Mouse (Mus musculus) T-helper 1 cell (primary cell): ENCODE results near the gene Jun.

Source experiments
- in situ Hi-C: fragments of 300-600 bp; cut with MboI, MseI; formaldehyde crosslinking; loops from one replicate; pipeline ENCODE4 v1.15.1; 2025; ENCODE audit warnings: high pct_unique_total_duplicates

The Jun gene

DNA sequence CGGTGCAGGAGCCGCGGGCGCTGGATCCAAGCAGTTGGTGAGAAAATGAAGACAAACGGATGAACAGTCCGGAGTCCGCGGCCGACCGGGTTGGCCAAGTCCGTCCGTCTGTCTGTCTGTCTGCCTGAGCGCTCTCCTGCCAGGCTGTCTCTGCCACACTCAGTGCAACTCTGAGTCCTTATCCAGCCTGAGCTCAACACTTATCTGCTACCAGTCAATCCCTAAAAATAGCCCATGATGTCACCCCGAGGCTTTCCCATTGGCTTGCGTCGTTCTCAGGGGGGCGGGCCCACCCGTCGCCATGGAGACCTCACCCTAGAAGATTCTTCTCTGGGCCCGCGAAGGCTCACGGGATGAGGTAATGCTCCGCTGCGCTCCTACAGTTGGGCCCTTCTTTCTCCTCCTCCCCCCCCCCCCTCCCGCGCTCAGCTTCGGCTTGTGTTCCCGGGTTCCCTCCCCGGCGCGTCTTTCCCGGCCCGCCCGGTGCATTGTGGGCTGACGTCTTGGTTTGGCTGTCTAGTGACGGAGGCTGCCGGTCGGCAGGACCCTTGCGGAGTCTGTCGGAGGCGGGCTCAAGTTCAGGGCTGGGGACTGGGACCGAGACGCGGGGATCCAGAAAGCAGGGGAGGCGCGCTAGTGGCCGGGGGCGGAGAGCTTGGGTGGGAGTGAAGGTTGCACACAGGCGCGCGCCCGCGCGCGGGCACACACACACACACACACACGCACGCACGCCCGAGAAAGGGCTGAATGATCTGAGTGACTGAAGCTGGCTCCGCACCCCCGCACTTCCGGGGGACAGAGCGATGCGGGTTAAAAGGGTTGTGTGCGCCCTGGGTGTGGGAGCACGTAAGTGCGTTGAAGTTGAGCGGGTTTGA lies at the start of gene Jun:
Gene Jun (minus strand): TSS at position 198 of the 875 bp plus-strand sequence.
- in situ Hi-C loops, result loop anchor here (5.0 kb wide), 1 partner anchor 110 kb away; no protein-coding TSS in a partner anchor

DNA sequence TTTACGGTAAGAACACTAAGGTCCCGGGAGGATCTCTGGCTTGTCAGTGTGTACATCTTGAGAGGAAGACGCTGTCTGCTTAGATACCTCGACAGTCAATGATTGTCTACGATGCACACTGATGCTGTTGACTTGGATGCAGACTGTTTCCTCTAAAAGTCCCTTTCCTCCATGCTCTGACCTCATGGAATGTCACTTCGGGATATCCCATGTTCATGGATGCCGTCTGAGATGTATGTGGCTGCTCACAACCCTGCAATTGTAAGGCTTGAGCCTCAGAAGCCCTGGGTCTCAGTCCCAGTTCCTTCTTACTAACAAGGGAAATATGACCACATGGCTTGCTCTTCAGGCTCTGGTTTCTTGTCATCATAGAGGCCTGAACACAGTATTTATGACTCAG lies 49.7 kb upstream of the Jun start:
- in situ Hi-C loops, result loop anchor here (5.0 kb wide), 1 partner anchor 56 kb away; no protein-coding TSS in a partner anchor

DNA sequence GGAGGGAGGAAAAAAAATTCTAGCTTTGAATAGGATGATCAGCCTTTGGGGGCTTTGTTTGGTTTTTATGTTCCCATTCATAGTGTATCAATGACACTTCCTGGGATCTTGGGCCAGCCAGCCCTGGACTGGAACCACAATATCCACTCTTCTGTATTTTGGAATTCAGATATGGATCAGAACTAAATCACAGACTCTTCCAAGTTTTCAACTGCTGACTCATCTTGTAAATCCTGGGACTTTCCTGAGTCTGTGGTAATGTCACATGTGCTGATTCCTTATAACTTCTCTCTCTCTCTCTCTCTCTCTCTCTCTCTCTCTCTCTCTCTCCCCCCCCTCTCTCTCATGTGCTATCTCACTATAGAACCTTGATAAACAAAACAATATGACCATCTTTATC lies 48.7 kb upstream of the Jun start:
- in situ Hi-C loops, result loop anchor here (5.0 kb wide), 1 partner anchor 57 kb away; no protein-coding TSS in a partner anchor

DNA sequence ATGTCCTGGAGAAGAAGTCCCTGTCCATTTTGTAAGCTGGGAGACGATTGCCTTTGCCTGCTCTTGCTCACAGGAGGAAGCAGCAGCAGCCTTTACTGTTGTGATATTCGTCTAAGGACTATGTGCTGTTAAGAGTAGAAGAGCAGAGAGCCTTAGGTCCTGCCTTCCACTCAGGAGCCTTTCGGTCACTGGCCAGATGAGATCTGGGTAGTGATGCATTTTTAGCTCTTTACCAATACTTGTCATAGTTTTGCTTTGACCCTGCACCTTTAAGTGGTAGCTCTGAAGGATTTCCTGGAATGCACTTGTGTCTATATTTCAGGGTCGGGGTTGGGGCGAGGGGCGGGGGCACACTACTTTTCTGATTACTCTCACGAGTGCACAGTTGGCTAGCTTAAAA lies 47.4 kb upstream of the Jun start:
- in situ Hi-C loops, result no loop called here

DNA sequence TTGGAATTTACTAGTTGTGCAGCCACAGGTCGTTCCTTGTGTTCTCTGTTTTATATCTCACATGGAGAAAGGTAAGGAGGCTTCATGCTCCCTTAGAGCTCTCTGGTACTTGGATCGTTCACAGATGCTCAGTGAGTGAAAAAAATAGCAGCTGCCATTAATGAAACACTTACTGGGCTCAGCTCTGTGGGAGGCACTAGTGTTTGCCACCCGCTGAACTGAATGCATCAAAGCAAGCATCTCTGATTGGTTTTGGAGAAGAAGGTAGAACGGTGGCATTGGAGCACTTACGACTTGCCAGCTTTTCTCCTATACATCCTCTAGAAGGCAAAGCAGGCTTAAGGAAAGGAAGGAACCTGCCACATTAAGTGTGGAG lies 46.7 kb upstream of the Jun start:
- in situ Hi-C loops, result no loop called here

DNA sequence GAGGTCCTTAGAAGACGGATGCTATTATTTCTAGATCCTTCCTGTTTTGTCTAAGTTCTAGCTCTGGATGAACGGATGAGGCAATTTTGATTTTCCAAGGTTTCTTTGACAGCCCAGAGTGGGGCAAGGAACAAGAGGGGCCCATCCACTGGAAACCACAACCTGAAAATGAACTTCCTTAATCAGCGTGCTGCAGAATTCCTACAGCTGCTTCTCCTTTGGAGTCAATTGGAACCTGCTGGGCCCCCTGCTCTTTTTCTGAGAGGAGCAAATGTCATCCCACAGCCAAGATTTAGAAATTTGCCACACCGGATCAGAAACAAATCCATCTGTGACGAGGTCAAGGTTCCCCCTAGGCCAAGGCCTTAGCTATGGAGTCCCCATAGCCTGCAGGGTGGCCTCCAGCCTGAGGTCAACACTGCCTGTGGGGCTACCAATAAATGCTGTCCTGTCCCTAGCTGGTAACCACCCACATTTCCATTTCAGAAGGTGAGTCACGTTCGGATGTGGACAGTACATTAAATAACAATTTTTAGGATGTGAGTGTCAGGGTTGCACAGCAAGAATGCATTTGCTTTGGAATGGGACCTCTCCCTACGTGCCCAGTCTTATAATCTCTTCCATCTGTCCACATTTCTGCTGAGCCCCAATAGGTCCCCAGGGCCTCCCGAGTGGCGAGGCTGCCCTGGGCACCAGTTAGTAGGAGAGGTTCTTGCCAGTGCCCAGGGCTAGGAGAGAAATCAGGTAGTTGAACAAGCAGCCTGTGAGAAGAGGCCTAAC lies 46.1 kb upstream of the Jun start:
- in situ Hi-C loops, result no loop called here

DNA sequence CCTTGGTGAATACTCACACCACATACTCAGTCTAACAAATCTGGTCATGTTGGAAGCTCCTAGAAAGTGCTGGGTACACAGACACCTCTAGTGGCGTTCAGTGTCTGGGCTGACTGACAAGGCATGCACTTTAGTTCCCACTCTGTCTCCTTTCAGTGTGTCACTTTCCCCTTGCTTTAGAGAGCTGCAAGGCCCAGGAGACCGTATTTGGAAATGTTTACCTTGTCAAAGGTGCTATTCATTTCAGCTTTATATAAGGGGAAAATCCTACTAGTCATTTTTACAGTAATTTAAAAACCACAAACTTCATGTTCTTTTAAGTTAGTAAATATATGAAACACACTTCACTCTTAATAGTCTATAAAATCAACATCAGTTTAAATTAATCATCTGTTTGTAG lies 44.7 kb upstream of the Jun start:
- in situ Hi-C loops, result no loop called here

DNA sequence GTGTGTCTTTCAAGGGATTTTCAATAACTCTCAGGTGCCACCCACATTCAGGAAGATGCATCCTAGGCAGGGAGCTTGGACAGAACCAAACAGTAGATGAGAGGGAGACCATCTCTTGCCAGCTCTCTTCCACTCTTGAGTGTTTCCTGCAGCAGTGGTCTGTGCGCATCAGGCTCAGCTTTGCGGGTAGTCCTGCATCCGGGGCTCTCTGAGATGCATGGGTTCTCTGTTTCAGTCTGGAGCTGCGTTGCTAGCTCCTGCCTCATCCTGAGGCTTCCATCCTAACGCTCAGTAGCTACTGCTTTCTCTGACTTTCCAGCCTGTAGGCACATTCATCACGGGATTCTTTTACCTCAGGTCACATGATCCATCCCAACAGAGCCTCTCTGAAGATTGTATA lies 43.9 kb upstream of the Jun start:
- in situ Hi-C loops, result no loop called here

DNA sequence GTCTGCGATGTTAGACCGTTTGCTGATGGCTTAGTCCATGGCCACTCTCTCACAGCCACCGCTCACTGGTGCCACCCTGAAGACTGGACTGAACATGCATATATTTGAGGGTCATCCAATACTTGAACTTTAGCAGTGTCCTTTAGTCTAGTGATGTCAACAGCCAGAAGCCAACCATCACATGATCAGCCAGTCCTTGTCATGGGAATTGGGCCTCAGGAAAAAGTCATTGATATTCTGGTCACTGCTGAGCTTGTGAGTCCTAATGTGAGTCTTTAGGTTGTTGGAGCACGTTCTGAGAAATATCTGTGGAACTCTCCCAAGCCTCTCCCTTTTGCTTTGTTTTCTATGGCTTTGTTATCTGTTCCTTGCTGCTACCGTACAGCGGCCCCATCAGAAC lies 43.3 kb upstream of the Jun start:
- in situ Hi-C loops, result no loop called here

DNA sequence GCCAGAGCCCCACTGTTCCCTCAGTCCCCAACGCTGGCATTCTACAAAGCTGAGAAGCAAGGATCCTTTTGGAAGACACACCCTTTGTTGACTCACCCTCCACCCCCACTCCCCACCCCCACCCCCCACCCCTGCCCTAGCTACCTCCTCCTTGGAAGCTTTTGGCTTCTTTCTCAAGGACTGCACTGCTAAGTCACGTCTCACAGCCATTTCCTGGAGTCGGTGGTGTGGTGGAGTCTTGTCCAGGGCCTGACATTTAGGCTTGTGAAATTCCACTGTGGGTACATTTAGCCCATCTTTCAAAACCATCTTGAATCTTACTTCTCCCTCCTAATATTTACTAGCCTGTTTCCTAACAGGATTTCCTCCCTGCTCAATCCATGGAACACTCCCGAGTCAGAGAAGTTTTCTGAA lies 42.7 kb upstream of the Jun start:
- in situ Hi-C loops, result no loop called here

DNA sequence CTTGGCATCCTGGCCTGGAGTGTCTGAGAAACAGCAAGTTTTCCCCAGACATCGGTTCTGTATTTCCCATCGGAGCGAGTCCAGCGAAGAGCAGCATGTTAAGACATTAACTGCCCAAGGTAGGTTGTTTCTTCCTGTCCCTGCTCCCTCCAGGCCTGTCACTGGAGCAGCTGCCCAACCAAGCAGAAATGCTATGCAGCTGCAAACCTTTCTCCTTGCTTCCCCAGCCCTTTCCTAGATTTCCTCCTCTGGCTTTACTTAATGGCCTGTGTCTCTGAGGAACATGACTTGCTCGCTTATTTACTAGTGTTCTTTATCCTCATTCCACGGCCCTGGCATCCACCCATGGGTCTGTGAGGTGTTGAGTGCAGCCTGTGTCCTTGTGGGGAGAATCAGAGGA lies 41.6 kb upstream of the Jun start:
- in situ Hi-C loops, result no loop called here

DNA sequence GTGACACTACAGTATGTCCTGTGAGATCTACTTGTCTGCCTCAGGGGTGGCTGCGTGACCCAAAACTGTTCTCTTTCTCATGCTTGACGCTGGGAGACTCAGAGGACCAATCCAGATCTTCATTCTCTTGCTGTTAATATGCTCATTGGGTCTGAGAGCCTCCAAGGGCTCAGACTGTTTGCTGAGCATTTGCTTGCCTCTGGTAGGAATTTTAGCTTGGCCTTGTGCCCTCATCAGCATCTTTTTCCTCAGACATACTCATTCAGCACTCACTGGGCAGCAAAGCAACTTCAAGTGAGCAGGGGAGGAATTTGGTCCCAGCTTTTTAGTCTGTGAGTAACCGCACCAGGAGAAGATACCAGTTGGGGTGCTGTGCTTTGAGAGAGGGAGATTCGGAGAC lies 40.5 kb upstream of the Jun start:
- in situ Hi-C loops, result no loop called here

DNA sequence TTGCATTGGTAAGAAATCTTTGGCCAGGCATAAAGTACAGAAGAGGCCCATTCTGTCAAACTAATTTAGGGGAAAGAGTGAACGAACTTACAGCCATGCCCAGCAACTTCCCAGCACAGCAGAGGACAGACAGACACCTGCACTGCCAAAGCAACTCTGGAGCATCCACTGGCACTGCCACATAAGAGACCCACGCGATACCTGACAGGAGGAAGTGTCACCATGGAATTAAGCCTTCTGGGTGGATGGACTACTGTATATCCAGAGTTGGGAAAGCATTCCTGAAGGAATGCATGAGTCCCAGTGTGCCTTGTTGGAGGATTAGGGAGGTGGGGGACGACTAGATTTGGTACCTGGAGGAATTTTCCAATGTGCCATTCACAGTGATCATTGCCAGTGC lies 39.5 kb upstream of the Jun start:
- in situ Hi-C loops, result no loop called here

DNA sequence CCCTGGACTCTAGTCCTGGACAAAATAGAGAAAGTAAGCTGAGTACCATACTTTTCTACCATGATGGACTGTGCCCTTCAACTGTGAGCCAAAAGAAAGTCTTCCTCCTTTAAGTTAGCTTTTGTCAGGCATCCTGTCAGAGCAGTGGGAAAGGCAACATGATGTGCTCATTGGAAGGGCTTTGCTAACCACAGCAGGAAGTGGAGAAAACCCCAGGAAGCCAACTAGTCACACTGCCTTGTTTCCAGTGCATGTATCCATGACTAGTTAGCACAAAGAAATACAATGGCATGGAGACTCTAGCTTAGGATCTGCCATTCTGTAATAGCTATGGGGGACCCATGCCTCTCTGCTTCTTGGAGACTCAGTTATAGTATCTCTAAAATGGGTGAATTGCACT lies 37.9 kb upstream of the Jun start:
- in situ Hi-C loops, result no loop called here

DNA sequence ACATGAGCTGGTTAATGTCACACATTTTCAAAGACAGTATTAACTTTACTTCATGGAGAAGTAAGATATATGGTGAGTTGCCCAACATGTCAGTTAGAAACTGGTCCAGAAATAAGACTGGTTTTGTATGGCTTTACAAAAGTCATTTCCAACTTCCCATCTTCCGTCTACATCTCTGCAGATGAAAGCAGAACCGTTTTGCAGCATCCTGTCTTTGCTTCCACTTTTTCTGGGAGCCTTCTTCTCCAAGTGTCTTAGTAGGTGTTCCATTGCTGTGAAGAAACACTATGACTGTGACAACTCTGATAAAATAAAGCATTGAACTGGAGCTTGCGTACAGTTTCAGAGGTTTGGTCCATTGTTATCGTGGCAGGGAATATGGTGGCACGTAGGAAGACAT lies 37.0 kb upstream of the Jun start:
- in situ Hi-C loops, result no loop called here

DNA sequence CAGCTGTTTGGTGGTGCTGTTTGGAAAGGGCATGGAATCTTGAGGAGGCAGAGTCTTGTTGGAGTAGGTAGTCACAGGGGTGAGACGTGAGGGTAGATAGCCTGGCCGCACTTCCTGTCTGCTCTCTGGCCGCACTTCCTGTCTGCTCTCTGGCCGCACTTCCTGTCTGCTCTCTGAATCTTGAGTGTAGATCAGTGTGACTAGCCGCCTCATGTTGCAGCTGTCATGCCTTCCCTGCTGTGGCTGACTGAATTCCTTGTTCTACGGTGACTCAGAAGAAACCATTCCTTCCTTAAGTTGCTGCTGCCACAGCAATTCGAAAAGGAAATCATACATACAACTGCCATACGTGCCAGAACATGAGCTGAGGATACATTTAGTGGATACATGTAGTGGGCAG lies 31.9 kb upstream of the Jun start:
- in situ Hi-C loops, result no loop called here

DNA sequence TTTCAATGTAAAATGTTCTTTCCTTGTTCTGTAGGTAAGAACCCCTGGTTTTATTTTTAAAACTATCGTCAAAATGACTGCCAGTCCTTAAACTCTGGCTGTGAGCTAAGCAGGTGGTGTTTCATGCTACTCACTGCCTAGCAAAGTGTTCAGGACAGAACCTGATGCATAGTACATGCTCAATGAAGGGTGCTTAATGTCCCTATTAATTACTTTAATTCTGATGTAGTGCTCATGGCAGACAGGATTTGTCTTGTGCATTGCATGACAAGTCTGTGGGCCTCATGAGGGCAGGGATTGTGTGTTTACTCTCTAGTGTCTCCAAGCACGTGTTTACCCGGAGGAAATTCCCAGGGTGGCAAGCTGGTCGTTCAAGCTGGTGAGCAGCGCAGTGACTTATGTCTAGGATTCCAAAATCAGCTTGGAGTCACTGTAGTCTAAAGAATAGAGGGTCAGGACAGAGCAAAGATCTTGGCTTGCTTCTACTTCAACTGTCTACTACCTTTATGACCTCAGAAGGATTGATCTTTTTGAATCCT lies 31.2 kb upstream of the Jun start:
- in situ Hi-C loops, result no loop called here

DNA sequence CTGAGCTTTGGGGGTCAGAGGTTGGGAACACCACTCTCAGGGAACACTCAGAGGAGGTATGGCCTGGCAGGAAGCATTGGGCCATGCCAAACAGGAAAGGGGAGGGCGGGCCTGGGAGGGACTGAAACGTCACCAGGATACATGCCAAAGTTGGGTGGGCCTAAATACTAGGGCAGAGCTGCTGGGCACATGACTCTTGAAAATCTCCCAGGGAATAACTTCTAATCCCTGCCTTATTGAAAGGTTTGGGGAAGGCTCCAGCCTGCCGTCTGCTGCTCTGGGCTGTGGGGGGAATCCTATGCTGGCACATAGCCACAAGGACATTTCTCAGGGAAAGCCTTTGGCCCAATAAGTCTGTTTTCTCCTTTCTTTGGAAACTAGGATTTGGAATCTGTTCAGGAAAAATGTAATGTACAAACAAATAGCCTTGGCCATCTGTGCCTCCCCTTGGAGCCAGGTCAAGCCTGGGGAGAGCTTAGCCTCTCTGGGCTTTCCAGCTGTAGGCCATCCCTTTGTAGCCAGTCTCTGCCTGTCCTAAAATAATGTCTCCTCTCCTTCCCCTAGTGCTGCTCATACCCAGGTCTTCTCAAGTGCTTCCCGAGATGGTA lies 30.6 kb upstream of the Jun start:
- in situ Hi-C loops, result no loop called here

DNA sequence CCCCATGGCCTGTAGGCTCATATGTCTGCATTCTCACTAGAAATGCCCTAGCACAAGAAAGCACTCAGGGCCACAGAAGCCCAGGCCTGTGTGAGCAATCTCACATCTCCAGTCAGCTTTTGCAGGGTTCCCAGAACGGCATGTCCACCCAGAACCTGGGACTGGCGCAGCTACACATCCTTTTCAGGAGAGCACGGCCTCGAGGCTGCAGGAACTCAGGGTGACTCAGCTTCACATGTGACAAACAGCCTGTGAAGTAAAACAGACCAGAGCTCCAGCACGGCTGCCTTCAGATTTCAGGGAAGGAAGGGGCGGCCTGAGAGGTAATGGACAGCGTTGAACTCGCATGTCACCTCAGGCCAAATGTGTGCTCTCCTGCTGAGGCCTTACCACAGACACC lies 29.6 kb upstream of the Jun start:
- in situ Hi-C loops, result no loop called here

DNA sequence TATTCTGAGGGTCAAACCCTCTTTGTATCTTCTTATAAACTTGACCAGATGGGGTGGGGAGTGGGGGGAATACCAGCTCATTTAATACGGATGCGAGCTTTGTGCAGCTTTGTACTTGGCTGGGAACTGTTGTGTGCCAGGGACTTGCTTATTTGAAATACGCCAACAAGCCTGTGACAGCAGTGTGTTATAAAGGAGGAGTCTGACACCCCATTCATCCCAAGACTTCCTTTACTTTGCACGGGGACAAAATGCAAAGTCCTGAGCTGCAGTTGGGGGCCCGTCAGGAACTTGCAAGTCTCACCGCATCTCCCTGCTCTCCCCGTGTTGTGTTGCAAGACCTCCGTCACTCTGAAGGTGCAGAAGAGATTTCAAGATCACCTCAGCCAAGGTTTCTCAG lies 26.6 kb upstream of the Jun start:
- in situ Hi-C loops, result no loop called here

DNA sequence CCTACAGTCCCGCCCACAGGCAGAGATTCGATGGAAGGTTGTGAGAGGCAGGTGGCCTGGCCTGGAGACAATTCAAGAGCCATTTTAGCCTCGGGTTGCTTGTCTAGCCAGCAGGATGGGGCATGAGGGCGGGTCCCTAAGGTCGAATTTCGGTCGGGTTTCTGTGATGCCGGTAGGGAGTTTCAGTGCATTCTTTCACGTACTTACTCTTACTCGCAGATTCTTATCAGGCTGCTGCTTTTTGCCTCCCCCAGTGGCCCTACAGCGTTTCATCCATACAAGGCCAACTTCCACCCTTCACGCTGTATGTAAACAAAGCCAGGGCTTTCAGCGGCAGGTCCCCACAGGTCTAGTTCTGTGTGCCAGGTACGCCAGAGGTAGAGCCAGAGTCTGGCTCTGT lies 24.3 kb upstream of the Jun start:
- in situ Hi-C loops, result no loop called here

DNA sequence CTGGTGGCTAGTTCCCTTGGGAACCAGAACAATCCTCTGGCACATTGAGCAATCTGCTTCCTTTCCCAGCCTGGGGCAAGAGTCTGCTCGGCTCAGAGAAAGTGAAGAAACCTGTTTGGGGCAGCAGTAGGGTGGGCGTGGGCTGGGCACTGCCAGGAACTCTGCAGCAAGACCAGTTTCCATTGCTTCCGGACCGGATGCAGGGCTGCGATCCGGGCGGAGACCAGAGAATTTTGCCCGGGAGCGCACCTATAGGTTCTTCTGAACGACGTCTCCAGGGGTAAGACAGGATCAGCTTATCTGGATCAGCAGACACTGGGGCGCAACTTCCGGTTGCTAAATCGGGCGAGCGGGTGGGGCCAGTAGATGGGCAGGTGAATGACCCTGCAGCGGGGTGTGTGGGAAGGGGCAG lies 23.6 kb upstream of the Jun start:
- in situ Hi-C loops, result no loop called here
